Mouse (Mus musculus) adipocyte (in vitro differentiated cells): ENCODE data around the gene Uqcc3.
"Not testable (repeated sequence)": the region's sequence is repeated elsewhere in the genome, so short reads cannot be mapped to it uniquely, and the experiment has no call there.

ENCODE experiments used
- DNase-seq: peaks from one replicate; pipeline ENCODE4 v3.0.0-alpha.2; 2016; ENCODE audit warnings: low spot score

Gene Uqcc3

GRCm38 (mm10) chr19:8880311-8881033 is at the start of gene Uqcc3:
Gene Uqcc3, minus strand, starts transcription at chr19:8880923.
- DNase-seq, result peak; percentile 93

GRCm38 (mm10) chr19:8930117-8930516 is 49.4 kb upstream of the Uqcc3 start:
- DNase-seq, result peak; percentile 28

- peak; percentile 96 for DNase-seq
These were observed 48.7 kb upstream of the Uqcc3 start, which contains the start of the genes Rom1 and Eml3 for GRCm38 (mm10) chr19:8929224-8930088. Gene Rom1, minus strand, starts transcription at chr19:8929356. Gene Eml3, plus strand, starts transcription at chr19:8929552.

GRCm38 (mm10) chr19:8928689-8929223 is 48.0 kb upstream of the Uqcc3 start:
- DNase-seq, result no peak

GRCm38 (mm10) chr19:8927891-8928525 is 47.3 kb upstream of the Uqcc3 start:
- DNase-seq, result no peak

- DNase-seq, result no peak
These were observed 46.0 kb upstream of the Uqcc3 start for GRCm38 (mm10) chr19:8926766-8927165.

- DNase-seq, result no peak
These were observed 41.0 kb upstream of the Uqcc3 start for GRCm38 (mm10) chr19:8921741-8922140.

GRCm38 (mm10) chr19:8920836-8921291 is 40.1 kb upstream of the Uqcc3 start:
- DNase-seq, result peak; percentile 61

- DNase-seq, result peak; percentile 97
These were observed 39.5 kb upstream of the Uqcc3 start, which contains the start of gene B3gat3 for GRCm38 (mm10) chr19:8920073-8920736. Gene B3gat3, plus strand, starts transcription at chr19:8920374.

- DNase-seq, result no peak
These were observed 39.0 kb upstream of the Uqcc3 start for GRCm38 (mm10) chr19:8919684-8920072.

- no peak for DNase-seq
These were observed 38.3 kb upstream of the Uqcc3 start for GRCm38 (mm10) chr19:8919000-8919399.

GRCm38 (mm10) chr19:8914212-8914611 is 33.5 kb upstream of the Uqcc3 start:
- DNase-seq, result no peak

GRCm38 (mm10) chr19:8911810-8912209 is 31.1 kb upstream of the Uqcc3 start:
- no peak for DNase-seq

- no peak for DNase-seq
These were observed 27.8 kb upstream of the Uqcc3 start for GRCm38 (mm10) chr19:8908531-8908930.

- DNase-seq, result no peak
These were observed 22.7 kb upstream of the Uqcc3 start for GRCm38 (mm10) chr19:8903412-8903811.

GRCm38 (mm10) chr19:8899079-8899478 is 18.4 kb upstream of the Uqcc3 start:
- peak; percentile 33 for DNase-seq

- DNase-seq, result peak; percentile 37
These were observed 17.9 kb upstream of the Uqcc3 start for GRCm38 (mm10) chr19:8898576-8898975.

GRCm38 (mm10) chr19:8897865-8898495 is 17.3 kb upstream of the Uqcc3 start, which contains the start of gene Ganab:
Gene Ganab, plus strand, starts transcription at chr19:8898071.
- peak; percentile 98 for DNase-seq

GRCm38 (mm10) chr19:8897211-8897864 is 16.6 kb upstream of the Uqcc3 start:
- DNase-seq, result peak; percentile 60

GRCm38 (mm10) chr19:8896231-8896630 is 15.5 kb upstream of the Uqcc3 start:
- DNase-seq, result not testable (repeated sequence)
